Mouse (Mus musculus): ENCODE results near the gene Tmem190. TPM values are rescaled to one million over a fixed set of nuclear protein-coding genes. Genes with fewer than 3 reads are reported as not detected.
"Not testable (repeated sequence)": the region's sequence is repeated elsewhere in the genome, so short reads cannot be mapped to it uniquely, and the experiment has no call there.

Tmem190 gene
- polyA plus RNA-seq, 1 experiment, result not detected

DNA sequence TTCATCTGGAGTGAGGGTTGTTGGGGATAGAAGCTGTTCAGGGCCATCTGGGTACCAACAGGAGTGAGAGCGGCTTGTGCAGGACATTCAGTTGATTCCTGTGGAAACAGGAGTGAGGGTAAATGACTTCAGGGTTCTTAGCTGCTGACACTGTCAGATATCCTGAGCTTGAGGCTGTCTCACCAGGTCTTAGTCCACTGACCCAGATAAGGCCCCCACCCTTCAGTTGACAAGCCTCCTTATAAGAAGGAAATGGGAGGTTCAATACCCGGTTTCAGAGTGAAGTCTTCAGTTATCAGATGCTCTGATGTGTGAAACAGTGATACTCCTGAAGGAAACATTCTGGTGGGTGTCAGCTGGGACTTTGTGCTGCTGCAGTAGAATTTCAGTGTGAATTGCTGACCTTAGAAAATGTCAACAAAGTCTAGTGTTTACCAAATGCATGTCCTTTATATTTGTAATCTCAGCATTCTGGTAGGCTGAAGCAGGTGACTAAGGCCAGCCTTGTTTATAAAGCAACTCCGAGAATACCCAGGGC, 12.0 kb downstream of the Tmem190 start:
- TF ChIP-seq POLR2A (IDR thresholded peaks at IDR 0.05; ENCODE audit: low read depth, low read length), result no peak
- TF ChIP-seq CTCF (IDR thresholded peaks at IDR 0.05; ENCODE audit: extremely low read depth, insufficient read depth, insufficient read length, insufficient replicate concordance), result no peak
- Histone ChIP-seq H3K4me3 (ENCODE audit: extremely low read depth, insufficient read depth, insufficient read length) (no peak overlapping the region), H3K27ac (ENCODE audit: insufficient read depth, low read length) (no peak overlapping the region), H3K27me3 (ENCODE audit: control insufficient read depth, insufficient read depth, low read length) (no peaks in the 10 kb centered on the region), H3K4me1 (ENCODE audit: control insufficient read depth, insufficient read depth, insufficient read length) (peaks cover 6% of the 10 kb centered on the region; the same call in 1 of the 2 replicates), H3K36me3 (ENCODE audit: control insufficient read depth, insufficient read depth, low read length) (peaks cover 19% of the 10 kb centered on the region)
- no peak for DNase-seq (ENCODE audit: low read depth in 1 of 2, low spot score in 2 of 2)
- 64% methylated on average over 3 of the region's 3 CpGs for WGBS

GRCm38 (mm10) chr7:4795767-4796433, 13.2 kb downstream of the Tmem190 start:
- Histone ChIP-seq H3K4me1 (ENCODE audit: control insufficient read depth, insufficient read depth, insufficient read length) (peaks cover 6% of the 10 kb centered on the region; the same call in 1 of the 2 replicates), H3K27ac (ENCODE audit: insufficient read depth, low read length) (no peak overlapping the region), H3K4me3 (ENCODE audit: extremely low read depth, insufficient read depth, insufficient read length) (no peak overlapping the region), H3K36me3 (ENCODE audit: control insufficient read depth, insufficient read depth, low read length) (peaks cover 19% of the 10 kb centered on the region), H3K27me3 (ENCODE audit: control insufficient read depth, insufficient read depth, low read length) (no peaks in the 10 kb centered on the region)
- DNase-seq (ENCODE audit: low read depth in 1 of 2, low spot score in 2 of 2), result no peak
- WGBS, result 82% methylated on average over 7 of the region's 7 CpGs
- TF ChIP-seq CTCF (IDR thresholded peaks at IDR 0.05; ENCODE audit: extremely low read depth, insufficient read depth, insufficient read length, insufficient replicate concordance) (peak; percentile 16; the same call in 1 of the 2 replicates), POLR2A (IDR thresholded peaks at IDR 0.05; ENCODE audit: low read depth, low read length) (no peak)

GRCm38 (mm10) chr7:4802247-4802646, 19.5 kb downstream of the Tmem190 start:
- H3K36me3 ChIP-seq (ENCODE audit: control insufficient read depth, insufficient read depth, low read length), result peaks cover 6% of the 10 kb centered on the region
- TF ChIP-seq CTCF (IDR thresholded peaks at IDR 0.05; ENCODE audit: extremely low read depth, insufficient read depth, insufficient read length, insufficient replicate concordance) (no peak), POLR2A (IDR thresholded peaks at IDR 0.05; ENCODE audit: low read depth, low read length) (no peak)
- no peak overlapping the region for H3K4me3 ChIP-seq (ENCODE audit: extremely low read depth, insufficient read depth, insufficient read length)
- no peaks in the 10 kb centered on the region for H3K4me1 ChIP-seq (ENCODE audit: control insufficient read depth, insufficient read depth, insufficient read length)
- no peak overlapping the region for H3K27ac ChIP-seq (ENCODE audit: insufficient read depth, low read length)
- H3K27me3 ChIP-seq (ENCODE audit: control insufficient read depth, insufficient read depth, low read length), result no peaks in the 10 kb centered on the region
- no peak for DNase-seq (ENCODE audit: low read depth in 1 of 2, low spot score in 2 of 2)

- Histone ChIP-seq H3K4me3 (ENCODE audit: extremely low read depth, insufficient read depth, insufficient read length) (no peak overlapping the region), H3K36me3 (ENCODE audit: control insufficient read depth, insufficient read depth, low read length) (peaks cover 25% of the 10 kb centered on the region), H3K27me3 (ENCODE audit: control insufficient read depth, insufficient read depth, low read length) (no peaks in the 10 kb centered on the region), H3K4me1 (ENCODE audit: control insufficient read depth, insufficient read depth, insufficient read length) (peaks cover 3% of the 10 kb centered on the region; the same call in 1 of the 2 replicates), H3K27ac (ENCODE audit: insufficient read depth, low read length) (no peak overlapping the region)
- 84% methylated on average over 7 of the region's 7 CpGs for WGBS
- peak; percentile 21 to 52 for DNase-seq (ENCODE audit: low read depth in 1 of 2, low spot score in 2 of 2)
- no peak for TF ChIP-seq CTCF (IDR thresholded peaks at IDR 0.05; ENCODE audit: extremely low read depth, insufficient read depth, insufficient read length, insufficient replicate concordance)
- TF ChIP-seq POLR2A (IDR thresholded peaks at IDR 0.05; ENCODE audit: low read depth, low read length), result no peak
Observed at GRCm38 (mm10) chr7:4806716-4807115, 24.0 kb downstream of the Tmem190 start.

DNA sequence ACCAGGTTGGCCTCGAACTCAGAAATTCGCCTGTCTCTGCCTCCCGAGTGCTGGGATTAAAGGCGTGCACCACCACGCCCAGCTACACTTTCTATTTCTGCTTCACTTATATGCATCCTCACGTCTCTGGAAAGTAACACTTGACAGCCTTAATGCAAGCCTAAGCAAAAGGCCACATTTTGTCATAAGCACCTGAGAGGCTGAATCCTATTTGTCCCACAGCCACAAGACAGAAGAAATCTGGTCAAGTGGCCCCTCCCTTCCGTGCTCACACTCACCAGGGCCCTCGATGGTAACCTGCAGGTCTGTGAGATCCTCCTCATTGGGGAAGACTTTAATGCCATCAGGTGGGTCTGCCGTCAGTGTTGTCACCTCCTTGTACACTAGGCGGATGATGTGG, 28.4 kb downstream of the Tmem190 start:
- Histone ChIP-seq H3K36me3 (ENCODE audit: control insufficient read depth, insufficient read depth, low read length) (peaks cover 23% of the 10 kb centered on the region), H3K4me3 (ENCODE audit: extremely low read depth, insufficient read depth, insufficient read length) (peak overlapping the region; percentile 77; the same call in 1 of the 2 replicates)
- DNase-seq (ENCODE audit: low read depth in 1 of 2, low spot score in 2 of 2); H3K27me3 ChIP-seq (ENCODE audit: control insufficient read depth, insufficient read depth, low read length); H3K27ac ChIP-seq (ENCODE audit: insufficient read depth, low read length); H3K4me1 ChIP-seq (ENCODE audit: control insufficient read depth, insufficient read depth, insufficient read length): not testable (repeated sequence)
- 28% methylated on average over 10 of the region's 10 CpGs for WGBS

- Histone ChIP-seq H3K27me3 (ENCODE audit: control insufficient read depth, insufficient read depth, low read length) (no peaks in the 10 kb centered on the region), H3K36me3 (ENCODE audit: control insufficient read depth, insufficient read depth, low read length) (peaks cover 22% of the 10 kb centered on the region), H3K4me1 (ENCODE audit: control insufficient read depth, insufficient read depth, insufficient read length) (peaks cover 8% of the 10 kb centered on the region), H3K27ac (ENCODE audit: insufficient read depth, low read length) (peak overlapping the region; percentile 92), H3K4me3 (ENCODE audit: extremely low read depth, insufficient read depth, insufficient read length) (peak overlapping the region; percentile 77)
- peak; percentile 17 to 44 for DNase-seq (ENCODE audit: low read depth in 1 of 2, low spot score in 2 of 2)
- no peak for TF ChIP-seq CTCF (IDR thresholded peaks at IDR 0.05; ENCODE audit: extremely low read depth, insufficient read depth, insufficient read length, insufficient replicate concordance)
- no peak for TF ChIP-seq POLR2A (IDR thresholded peaks at IDR 0.05; ENCODE audit: low read depth, low read length)
- WGBS, result 1% methylated on average over 32 of the region's 36 CpGs
Observed at GRCm38 (mm10) chr7:4811842-4812302, 29.1 kb downstream of the Tmem190 start.

All from spleen, adult 2 months (tissue).